In the genomic region with DNA sequence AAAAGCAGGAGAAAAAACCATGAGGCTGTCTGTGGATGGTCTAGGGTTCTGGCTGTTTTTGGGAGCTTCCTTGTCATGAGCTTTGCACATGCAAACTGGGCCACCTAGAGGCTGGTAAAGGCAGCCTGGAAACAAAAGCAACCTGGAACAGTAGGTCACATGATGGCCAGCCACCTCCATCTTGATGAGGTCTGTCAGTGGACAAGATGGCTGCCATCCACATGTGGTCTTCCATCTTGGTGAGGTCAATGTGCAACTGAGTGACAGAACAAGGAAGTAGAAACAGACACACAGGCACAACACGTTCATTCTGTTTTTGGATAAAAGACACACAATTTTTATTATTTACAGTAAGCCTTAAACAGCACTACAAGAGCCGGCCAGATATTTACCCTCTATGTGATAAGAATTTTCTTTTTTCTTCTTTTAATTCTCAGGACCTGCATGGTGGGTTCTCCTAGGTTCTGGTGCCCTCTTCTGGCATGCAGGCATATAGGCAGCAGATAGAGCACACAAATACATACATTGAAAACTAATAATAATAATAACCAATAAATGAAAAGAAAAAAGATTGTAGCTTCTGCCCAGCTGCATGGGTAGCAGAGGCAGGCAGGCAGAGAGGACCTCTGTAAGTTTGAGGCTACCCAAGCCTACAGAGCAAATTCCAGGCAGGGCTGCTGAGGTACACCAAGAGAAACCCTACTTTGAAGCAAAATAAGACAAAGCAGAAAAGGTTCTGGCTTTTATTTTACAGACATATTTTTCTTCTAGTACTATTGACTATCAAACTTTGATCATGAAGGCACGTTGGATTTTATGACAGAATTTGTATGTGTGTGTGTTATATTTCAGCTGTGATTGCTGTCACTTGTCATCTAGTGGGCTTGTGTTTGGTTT, we compare ENCODE assay signal across 8 mouse cellular contexts. TPM values are rescaled to one million over a fixed set of nuclear protein-coding genes. Genes with fewer than 3 reads are reported as not detected.
DNase-seq lines count a peak whose midpoint lies in the region; ATAC-seq and TF ChIP-seq lines count a peak whose summit lies in the region.

No protein-coding gene starts in this region.

- peak; percentile 96 for DNase-seq in A20 (ENCODE audit: low read depth, low spot score)
- DNase-seq in embryo, embryonic 11 days = peak; percentile 84
- DNase-seq in kidney, postnatal 0 days (ENCODE audit: low spot score) = peak; percentile 94
- DNase-seq in liver, embryonic 14.5 days (ENCODE audit: low read depth in 3 of 3, low spot score in 3 of 3) = peak; percentile 74 to 85 (median 79)
- DNase-seq in natural killer cell, adult 2 months (ENCODE audit: low spot score in 2 of 2) = peak; percentile 82 to 85

- H3K36me3 ChIP-seq in heart, embryonic 12.5 days = no peaks in the 10 kb centered on the region
- H3K36me3 ChIP-seq in kidney, postnatal 0 days (ENCODE audit: insufficient read depth, low read length) = no peaks in the 10 kb centered on the region
- no peaks in the 10 kb centered on the region for H3K36me3 ChIP-seq in liver, embryonic 14.5 days (replicated peaks; ENCODE audit: control insufficient read depth, insufficient read depth, low read depth)
- no peaks in the 10 kb centered on the region for H3K36me3 ChIP-seq in stomach, embryonic 16.5 days (ENCODE audit: control insufficient read depth, insufficient read depth, low read length)

- no peak overlapping the region for H3K4me3 ChIP-seq in heart, embryonic 12.5 days
- no peak overlapping the region for H3K4me3 ChIP-seq in kidney, postnatal 0 days (replicated peaks; ENCODE audit: low read depth, low read length)
- H3K4me3 ChIP-seq in liver, embryonic 14.5 days (ENCODE audit: insufficient read depth in 1 of 2, low read depth in 2 of 2, low read length in 2 of 2) = no peak overlapping the region
- H3K4me3 ChIP-seq in stomach, embryonic 16.5 days (replicated peaks; ENCODE audit: low read length) = no peak overlapping the region

- 23% methylated on average over 3 of the region's 3 CpGs for WGBS in heart, embryonic 12.5 days
- WGBS in kidney, postnatal 0 days = 20% methylated on average over 3 of the region's 3 CpGs
- WGBS in liver, embryonic 14.5 days (ENCODE audit: insufficient replicate concordance) = 4% methylated on average over 3 of the region's 3 CpGs
- WGBS in stomach, embryonic 16.5 days = 19% methylated on average over 3 of the region's 3 CpGs

- no peak overlapping the region for H3K4me2 ChIP-seq in heart, embryonic 12.5 days
- no peak overlapping the region for H3K4me2 ChIP-seq in kidney, postnatal 0 days (ENCODE audit: low read length)
- H3K4me2 ChIP-seq in liver, embryonic 14.5 days (ENCODE audit: low read depth) = no peak overlapping the region
- H3K4me2 ChIP-seq in stomach, embryonic 16.5 days (ENCODE audit: low read depth, low read length) = no peak overlapping the region

- TF ChIP-seq CTCF in kidney, postnatal 0 days (IDR thresholded peaks at IDR 0.05; ENCODE audit: low read depth) = peak; percentile 63
- TF ChIP-seq CTCF in liver, embryonic 14.5 days (IDR thresholded peaks at IDR 0.05; ENCODE audit: low read depth) = peak; percentile 68

- H3K27me3 ChIP-seq in heart, embryonic 12.5 days (replicated peaks) = no peaks in the 10 kb centered on the region
- H3K27me3 ChIP-seq in kidney, postnatal 0 days (ENCODE audit: insufficient read depth, low read length) = no peaks in the 10 kb centered on the region
- H3K27me3 ChIP-seq in liver, embryonic 14.5 days (ENCODE audit: control insufficient read depth, insufficient read depth, low read length) = no peaks in the 10 kb centered on the region
- no peaks in the 10 kb centered on the region for H3K27me3 ChIP-seq in stomach, embryonic 16.5 days (ENCODE audit: control insufficient read depth, insufficient read depth, low read length)

- H3K4me1 ChIP-seq in heart, embryonic 12.5 days (replicated peaks) = 0 out of 2 replicates have a peak, but pooled peaks cover 3% of the 10 kb centered on the region
- no peaks in the 10 kb centered on the region for H3K4me1 ChIP-seq in kidney, postnatal 0 days (replicated peaks; ENCODE audit: insufficient read depth, low read length)
- H3K4me1 ChIP-seq in liver, embryonic 14.5 days (replicated peaks; ENCODE audit: control insufficient read depth in 2 of 2, insufficient read depth in 2 of 2, low read length in 1 of 2) = no peaks in the 10 kb centered on the region; a peak in 1 of 4 replicates
- no peaks in the 10 kb centered on the region for H3K4me1 ChIP-seq in stomach, embryonic 16.5 days (ENCODE audit: control insufficient read depth, insufficient read depth, low read length)

- no peak overlapping the region; the same call in 1 of the 2 replicates for H3K9ac ChIP-seq in heart, embryonic 12.5 days
- no peak overlapping the region for H3K9ac ChIP-seq in kidney, postnatal 0 days (ENCODE audit: low read depth, low read length)
- H3K9ac ChIP-seq in liver, embryonic 14.5 days (replicated peaks) = no peak overlapping the region
- H3K9ac ChIP-seq in stomach, embryonic 16.5 days (ENCODE audit: low read length) = no peak overlapping the region

- no peak for TF ChIP-seq EP300 in liver, embryonic 14.5 days (IDR thresholded peaks at IDR 0.05; ENCODE audit: low read depth)

- no peaks in the 10 kb centered on the region for H3K9me3 ChIP-seq in heart, embryonic 12.5 days (replicated peaks)
- H3K9me3 ChIP-seq in kidney, postnatal 0 days (replicated peaks; ENCODE audit: low read length) = no peaks in the 10 kb centered on the region
- no peaks in the 10 kb centered on the region for H3K9me3 ChIP-seq in liver, embryonic 14.5 days (ENCODE audit: control insufficient read depth, low read length)
- H3K9me3 ChIP-seq in stomach, embryonic 16.5 days (replicated peaks; ENCODE audit: control insufficient read depth, low read length) = no peaks in the 10 kb centered on the region

- H3K27ac ChIP-seq in heart, embryonic 12.5 days (ENCODE audit: poor library complexity, severe bottlenecking) = no peak overlapping the region
- H3K27ac ChIP-seq in kidney, postnatal 0 days = no peak overlapping the region
- no peak overlapping the region for H3K27ac ChIP-seq in liver, embryonic 14.5 days
- no peak overlapping the region for H3K27ac ChIP-seq in stomach, embryonic 16.5 days (ENCODE audit: low read length)

- ATAC-seq in activated CD4-positive, CD25-positive, alpha-beta regulatory T cell, adult 4 months = peak; percentile 30
- ATAC-seq in heart, embryonic 12.5 days (ENCODE audit: insufficient number of reproducible peaks, low FRiP score) = peak; percentile 19; the same call in 1 of the 2 replicates
- peak; percentile 62 for ATAC-seq in kidney, postnatal 0 days (replicated peaks; ENCODE audit: low FRiP score, low read depth)
- ATAC-seq in liver, embryonic 14.5 days (ENCODE audit: insufficient read depth) = peak; percentile 34
- peak; percentile 28; the same call in 1 of the 2 replicates for ATAC-seq in stomach, embryonic 16.5 days (ENCODE audit: insufficient read depth, low FRiP score)

RNA-seq across cellular contexts. Expression of a gene that starts 31.3 kb away (rescaled TPM):
- polyA plus RNA-seq in activated CD4-positive, CD25-positive, alpha-beta regulatory T cell, adult 4 months (2017; shearing (Covaris generic)) = not detected
- not detected in 2 replicates for polyA plus RNA-seq in heart, embryonic 12.5 days (2016; fragmentation: Nextera tagmentation; extraction: Ambion mirVana)
- not detected in 2 replicates for polyA plus RNA-seq in kidney, postnatal 0 days (2015; fragmentation: Nextera tagmentation; extraction: Ambion mirVana)
- not detected in 2 replicates for polyA plus RNA-seq in liver, embryonic 14.5 days (2012; rRNA removed)
- not detected in 2 replicates for polyA plus RNA-seq in liver, embryonic 14.5 days (2014; fragmentation: Nextera tagmentation; extraction: Ambion mirVana)
- not detected in 2 replicates for polyA plus RNA-seq in stomach, embryonic 16.5 days (2015; fragmentation: Nextera tagmentation; extraction: Ambion mirVana)

RNA-seq across cellular contexts. Expression of a gene that starts 37.4 kb away (rescaled TPM):
- 1 to 10 TPM in 1 of 2 experiments, under 1 TPM in 1; 0.67 to 2.2 TPM for polyA plus RNA-seq in activated CD4-positive, CD25-positive, alpha-beta regulatory T cell, adult 4 months (2017; shearing (Covaris generic))
- 35.7 and 39.5 TPM in 2 replicates for polyA plus RNA-seq in heart, embryonic 12.5 days (2016; fragmentation: Nextera tagmentation; extraction: Ambion mirVana)
- polyA plus RNA-seq in kidney, postnatal 0 days (2015; fragmentation: Nextera tagmentation; extraction: Ambion mirVana) = 16.9 and 21.5 TPM in 2 replicates
- polyA plus RNA-seq in liver, embryonic 14.5 days (2012; rRNA removed) = 20.2 and 26.0 TPM in 2 replicates
- polyA plus RNA-seq in liver, embryonic 14.5 days (2014; fragmentation: Nextera tagmentation; extraction: Ambion mirVana) = 4.4 and 4.7 TPM in 2 replicates
- 28.9 and 30.4 TPM in 2 replicates for polyA plus RNA-seq in stomach, embryonic 16.5 days (2015; fragmentation: Nextera tagmentation; extraction: Ambion mirVana)
